Mouse (Mus musculus): ENCODE measurements around the gene Megf11. TPM values are rescaled to one million over a fixed set of nuclear protein-coding genes. Genes with fewer than 3 reads are reported as not detected.

The Megf11 gene
- polyA plus RNA-seq, 1 experiment from 2014 or later = 0.65 TPM

DNA sequence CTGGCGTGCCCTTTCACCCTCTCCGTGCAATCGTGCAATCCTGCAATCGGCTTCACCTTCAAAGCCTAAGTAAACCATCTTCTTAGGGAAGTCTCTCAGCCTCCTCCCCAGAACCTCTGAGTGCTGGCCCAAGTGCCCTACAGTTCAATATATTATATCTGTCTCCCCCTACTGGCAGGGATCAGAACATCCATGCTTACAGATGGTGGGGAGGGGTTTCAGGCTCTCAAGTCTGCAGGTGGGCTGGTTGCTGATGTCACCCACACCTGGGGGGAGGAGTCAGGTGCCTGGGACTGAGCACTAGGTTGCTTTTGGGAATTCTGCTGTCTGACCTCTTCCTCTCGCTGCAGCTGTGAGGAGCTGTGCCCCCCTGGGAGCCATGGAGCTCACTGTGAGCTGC, 254.2 kb downstream of the Megf11 start:
- no peaks in the 10 kb centered on the region for H3K36me3 ChIP-seq (replicated peaks; ENCODE audit: control insufficient read depth, insufficient read depth, low read depth, low read length)
- no peak overlapping the region for H3K27ac ChIP-seq (replicated peaks; ENCODE audit: low read depth, low read length)
- 14% methylated on average over 5 of the region's 5 CpGs for WGBS
- no peaks in the 10 kb centered on the region for H3K9me3 ChIP-seq (replicated peaks; ENCODE audit: control insufficient read depth, low read length)
- no peak for ATAC-seq (replicated peaks; ENCODE audit: insufficient number of reproducible peaks, low FRiP score, low TSS enrichment, low read depth)
- no peak overlapping the region for H3K4me3 ChIP-seq (ENCODE audit: low read depth, low read length)
- H3K4me2 ChIP-seq (ENCODE audit: low read depth, low read length) = no peak overlapping the region
- peaks cover 6% of the 10 kb centered on the region for H3K4me1 ChIP-seq (ENCODE audit: control insufficient read depth, insufficient read depth, low read length)
- no peaks in the 10 kb centered on the region; the same call in 1 of the 2 replicates for H3K27me3 ChIP-seq (ENCODE audit: control insufficient read depth, insufficient read depth, low read length)
- H3K9ac ChIP-seq (replicated peaks; ENCODE audit: low read length) = no peak overlapping the region
- DNase-seq (ENCODE audit: low spot score) = peak; percentile 75

DNA sequence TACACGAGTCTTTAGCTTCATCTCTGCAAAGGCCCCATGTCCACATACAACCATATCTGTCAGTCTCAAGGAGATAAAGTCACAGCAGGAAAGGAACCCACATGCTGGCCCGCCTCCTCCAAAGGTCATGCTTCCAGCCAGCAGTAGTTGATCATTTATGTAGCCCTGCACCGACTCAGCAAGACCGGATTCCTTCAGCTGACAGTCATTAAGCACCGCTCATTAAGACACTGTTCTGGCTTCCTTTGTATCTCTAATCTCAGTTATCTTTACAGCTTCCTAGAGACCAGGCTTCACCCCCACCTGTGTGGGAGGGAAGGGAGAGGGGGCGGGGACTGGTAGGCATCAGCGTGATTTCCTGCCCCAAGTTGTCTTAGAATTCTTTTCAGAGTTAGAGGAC, 258.7 kb downstream of the Megf11 start:
- no peaks in the 10 kb centered on the region for H3K4me1 ChIP-seq (ENCODE audit: control insufficient read depth, insufficient read depth, low read length)
- no peaks in the 10 kb centered on the region for H3K27me3 ChIP-seq (ENCODE audit: control insufficient read depth, insufficient read depth, low read length)
- no peak overlapping the region for H3K4me2 ChIP-seq (ENCODE audit: low read depth, low read length)
- H3K9me3 ChIP-seq (replicated peaks; ENCODE audit: control insufficient read depth, low read length) = no peaks in the 10 kb centered on the region
- WGBS = 38% methylated on average over 7 of the region's 7 CpGs
- no peak for ATAC-seq (replicated peaks; ENCODE audit: insufficient number of reproducible peaks, low FRiP score, low TSS enrichment, low read depth)
- no peak overlapping the region for H3K4me3 ChIP-seq (ENCODE audit: low read depth, low read length)
- no peak overlapping the region for H3K9ac ChIP-seq (replicated peaks; ENCODE audit: low read length)
- DNase-seq (ENCODE audit: low spot score) = no peak
- H3K36me3 ChIP-seq (replicated peaks; ENCODE audit: control insufficient read depth, insufficient read depth, low read depth, low read length) = no peaks in the 10 kb centered on the region
- H3K27ac ChIP-seq (replicated peaks; ENCODE audit: low read depth, low read length) = no peak overlapping the region

DNA sequence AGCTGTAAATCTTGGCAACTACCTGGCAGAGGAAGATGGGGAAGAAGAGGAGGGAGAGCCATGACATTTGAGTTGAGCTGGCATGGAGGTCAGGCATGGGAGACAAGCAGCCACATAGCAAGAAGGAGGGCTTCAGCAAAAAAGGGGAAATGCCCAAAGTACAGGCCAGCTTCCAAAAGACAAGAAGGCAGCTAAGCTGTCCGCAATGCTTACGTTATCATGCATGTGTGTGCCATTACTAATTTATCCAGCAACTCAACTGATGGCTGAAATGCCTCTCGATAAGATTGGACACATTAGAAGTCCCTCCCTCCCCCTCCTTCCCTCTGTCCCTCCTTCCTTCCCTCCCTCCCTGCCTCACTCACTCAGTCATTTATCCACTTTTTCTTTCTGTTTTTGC, 260.0 kb downstream of the Megf11 start:
- ATAC-seq (replicated peaks; ENCODE audit: insufficient number of reproducible peaks, low FRiP score, low TSS enrichment, low read depth) (no peak), DNase-seq (ENCODE audit: low spot score) (no peak)
- no peaks in the 10 kb centered on the region for H3K4me1 ChIP-seq (ENCODE audit: control insufficient read depth, insufficient read depth, low read length)
- no peak overlapping the region for H3K4me2 ChIP-seq (ENCODE audit: low read depth, low read length)
- H3K9me3 ChIP-seq (replicated peaks; ENCODE audit: control insufficient read depth, low read length) = no peaks in the 10 kb centered on the region
- H3K27ac ChIP-seq (replicated peaks; ENCODE audit: low read depth, low read length) = no peak overlapping the region
- H3K27me3 ChIP-seq (ENCODE audit: control insufficient read depth, insufficient read depth, low read length) = no peaks in the 10 kb centered on the region
- H3K36me3 ChIP-seq (replicated peaks; ENCODE audit: control insufficient read depth, insufficient read depth, low read depth, low read length) = no peaks in the 10 kb centered on the region
- WGBS = 80% methylated on average over 3 of the region's 3 CpGs
- H3K9ac ChIP-seq (replicated peaks; ENCODE audit: low read length) = no peak overlapping the region
- no peak overlapping the region for H3K4me3 ChIP-seq (ENCODE audit: low read depth, low read length)

DNA sequence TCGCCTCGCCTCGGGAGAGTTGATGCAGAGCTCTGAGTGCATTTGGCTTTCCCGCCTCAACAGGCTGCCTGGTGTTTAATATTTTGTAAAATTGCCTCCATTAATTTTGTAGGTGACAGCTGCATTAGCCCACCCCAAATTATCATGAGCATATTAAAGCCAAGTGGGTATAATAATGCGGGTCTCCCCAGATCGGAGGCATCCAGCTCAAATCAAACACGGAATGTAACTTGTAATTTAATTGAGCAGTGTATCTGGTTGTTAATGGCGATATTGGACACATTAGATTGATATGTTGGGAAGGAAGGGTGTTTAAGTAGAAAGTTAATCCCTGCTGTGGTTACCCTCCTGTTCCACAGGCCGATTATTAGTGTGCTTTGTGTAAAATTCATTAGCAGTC, 264.0 kb downstream of the Megf11 start:
- H3K27me3 ChIP-seq (ENCODE audit: control insufficient read depth, insufficient read depth, low read length) = no peaks in the 10 kb centered on the region
- DNase-seq (ENCODE audit: low spot score) (no peak), ATAC-seq (replicated peaks; ENCODE audit: insufficient number of reproducible peaks, low FRiP score, low TSS enrichment, low read depth) (no peak)
- 65% methylated on average over 9 of the region's 9 CpGs for whole genome bisulfite sequencing
- no peaks in the 10 kb centered on the region for H3K4me1 ChIP-seq (ENCODE audit: control insufficient read depth, insufficient read depth, low read length)
- H3K4me3 ChIP-seq (ENCODE audit: low read depth, low read length) = no peak overlapping the region
- no peaks in the 10 kb centered on the region for H3K9me3 ChIP-seq (replicated peaks; ENCODE audit: control insufficient read depth, low read length)
- no peaks in the 10 kb centered on the region for H3K36me3 ChIP-seq (replicated peaks; ENCODE audit: control insufficient read depth, insufficient read depth, low read depth, low read length)
- H3K4me2 ChIP-seq (ENCODE audit: low read depth, low read length) = no peak overlapping the region
- H3K27ac ChIP-seq (replicated peaks; ENCODE audit: low read depth, low read length) = no peak overlapping the region
- H3K9ac ChIP-seq (replicated peaks; ENCODE audit: low read length) = no peak overlapping the region

DNA sequence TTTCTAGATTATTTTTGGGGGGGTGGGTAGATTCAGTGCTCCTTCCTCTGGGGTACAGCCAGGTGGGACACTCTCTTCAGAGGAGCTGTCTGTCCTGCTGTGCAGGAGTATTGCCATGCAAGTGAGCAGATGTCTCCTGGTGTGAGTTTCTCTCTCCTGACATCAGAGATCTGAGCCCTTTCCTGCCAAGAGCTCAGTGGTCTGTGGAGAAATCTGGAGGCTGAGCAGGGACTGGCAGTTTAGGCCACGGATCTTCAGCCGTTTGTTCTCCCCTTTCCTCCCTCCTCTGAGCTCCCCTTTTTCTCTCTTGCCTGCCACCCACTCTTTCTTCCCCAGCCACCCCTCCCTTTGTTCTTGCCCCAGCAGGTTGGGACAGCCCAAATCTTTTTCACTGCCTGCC, 264.5 kb downstream of the Megf11 start:
- Histone ChIP-seq H3K4me2 (ENCODE audit: low read depth, low read length) (no peak overlapping the region), H3K4me1 (ENCODE audit: control insufficient read depth, insufficient read depth, low read length) (no peaks in the 10 kb centered on the region), H3K36me3 (replicated peaks; ENCODE audit: control insufficient read depth, insufficient read depth, low read depth, low read length) (no peaks in the 10 kb centered on the region), H3K27ac (replicated peaks; ENCODE audit: low read depth, low read length) (no peak overlapping the region), H3K9me3 (replicated peaks; ENCODE audit: control insufficient read depth, low read length) (no peaks in the 10 kb centered on the region), H3K4me3 (ENCODE audit: low read depth, low read length) (no peak overlapping the region), H3K9ac (replicated peaks; ENCODE audit: low read length) (no peak overlapping the region), H3K27me3 (ENCODE audit: control insufficient read depth, insufficient read depth, low read length) (no peaks in the 10 kb centered on the region)
- no peak for DNase-seq (ENCODE audit: low spot score)
- no peak for ATAC-seq (replicated peaks; ENCODE audit: insufficient number of reproducible peaks, low FRiP score, low TSS enrichment, low read depth)
- 22% methylated on average over 2 of the region's 2 CpGs for WGBS

DNA sequence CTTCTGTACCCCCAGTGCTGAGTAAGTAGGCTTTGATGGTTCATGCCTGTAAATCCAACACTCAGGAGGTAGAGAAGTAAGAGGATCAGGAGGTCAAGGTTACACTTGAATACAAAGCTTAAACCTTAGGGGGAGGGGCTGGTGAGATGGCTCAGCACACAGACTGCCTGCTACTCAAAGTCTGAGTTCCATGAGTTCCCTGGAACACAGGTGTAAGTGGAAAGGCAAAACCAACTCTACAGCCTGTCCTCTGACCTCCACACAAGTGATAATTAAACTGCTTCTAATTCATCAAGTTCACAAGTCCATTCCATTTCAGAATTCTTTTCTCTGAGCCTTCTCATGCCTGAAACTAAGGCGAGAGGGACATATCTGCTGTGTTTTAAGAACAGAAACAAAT, 265.8 kb downstream of the Megf11 start:
- H3K9ac ChIP-seq (replicated peaks; ENCODE audit: low read length) = no peak overlapping the region
- DNase-seq (ENCODE audit: low spot score) (no peak), ATAC-seq (replicated peaks; ENCODE audit: insufficient number of reproducible peaks, low FRiP score, low TSS enrichment, low read depth) (no peak)
- no peaks in the 10 kb centered on the region for H3K27me3 ChIP-seq (ENCODE audit: control insufficient read depth, insufficient read depth, low read length)
- H3K36me3 ChIP-seq (replicated peaks; ENCODE audit: control insufficient read depth, insufficient read depth, low read depth, low read length) = no peaks in the 10 kb centered on the region
- no peaks in the 10 kb centered on the region for H3K4me1 ChIP-seq (ENCODE audit: control insufficient read depth, insufficient read depth, low read length)
- H3K4me3 ChIP-seq (ENCODE audit: low read depth, low read length) = no peak overlapping the region
- H3K27ac ChIP-seq (replicated peaks; ENCODE audit: low read depth, low read length) = no peak overlapping the region
- no peak overlapping the region for H3K4me2 ChIP-seq (ENCODE audit: low read depth, low read length)
- no peaks in the 10 kb centered on the region for H3K9me3 ChIP-seq (replicated peaks; ENCODE audit: control insufficient read depth, low read length)
- WGBS = 78% methylated on average over 1 of the region's 1 CpGs

DNA sequence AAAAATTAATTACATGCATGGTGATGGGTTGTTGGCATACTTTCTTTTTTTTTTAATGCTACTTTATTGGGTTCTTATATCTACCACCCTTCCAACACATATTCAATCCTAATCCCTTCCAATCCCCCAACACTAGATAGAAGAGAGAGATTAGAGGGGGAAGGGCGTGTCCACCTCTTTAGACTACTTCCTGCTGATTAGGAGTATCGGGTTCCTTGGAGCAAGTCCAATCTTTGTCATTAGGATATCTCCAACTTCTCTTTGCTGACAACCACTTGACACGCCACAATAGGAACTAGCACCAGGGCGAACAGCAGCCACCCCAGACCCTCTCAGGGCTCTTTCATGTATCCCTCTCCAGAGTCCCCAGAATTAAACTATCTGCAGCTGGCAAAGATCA, 266.3 kb downstream of the Megf11 start:
- 67% methylated on average over 4 of the region's 4 CpGs for WGBS
- H3K9me3 ChIP-seq (replicated peaks; ENCODE audit: control insufficient read depth, low read length) = no peaks in the 10 kb centered on the region

DNA sequence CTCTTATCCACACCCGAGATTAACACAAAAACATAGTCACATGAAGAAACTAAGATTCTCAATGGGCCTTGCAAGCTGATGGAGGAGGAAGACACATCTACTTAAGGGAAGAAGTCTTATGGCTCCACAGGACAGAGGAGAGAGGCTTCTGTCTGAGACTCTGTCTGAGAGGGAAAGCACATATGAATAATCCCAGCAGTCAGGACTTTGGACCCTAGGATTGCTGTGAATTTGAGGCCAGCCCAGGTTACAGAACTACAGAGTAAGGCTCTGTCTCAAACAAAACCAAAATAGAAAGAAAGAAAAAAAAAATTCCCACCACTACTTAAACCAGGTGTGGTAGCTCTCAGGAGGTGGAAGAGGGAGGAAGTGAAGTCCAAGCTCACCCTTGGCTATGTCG, 266.7 kb downstream of the Megf11 start:
- ATAC-seq (replicated peaks; ENCODE audit: insufficient number of reproducible peaks, low FRiP score, low TSS enrichment, low read depth) = no peak
- 54% methylated on average over 2 of the region's 2 CpGs for WGBS
- Histone ChIP-seq H3K27me3 (ENCODE audit: control insufficient read depth, insufficient read depth, low read length) (no peaks in the 10 kb centered on the region), H3K4me3 (ENCODE audit: low read depth, low read length) (no peak overlapping the region), H3K9ac (replicated peaks; ENCODE audit: low read length) (no peak overlapping the region), H3K36me3 (replicated peaks; ENCODE audit: control insufficient read depth, insufficient read depth, low read depth, low read length) (no peaks in the 10 kb centered on the region), H3K9me3 (replicated peaks; ENCODE audit: control insufficient read depth, low read length) (no peaks in the 10 kb centered on the region), H3K27ac (replicated peaks; ENCODE audit: low read depth, low read length) (no peak overlapping the region), H3K4me2 (ENCODE audit: low read depth, low read length) (no peak overlapping the region), H3K4me1 (ENCODE audit: control insufficient read depth, insufficient read depth, low read length) (no peaks in the 10 kb centered on the region)
- no peak for DNase-seq (ENCODE audit: low spot score)

More for the DNA sequence above, 266.3 kb downstream of the Megf11 start:
- H3K4me1 ChIP-seq (ENCODE audit: control insufficient read depth, insufficient read depth, low read length) = no peaks in the 10 kb centered on the region
- no peaks in the 10 kb centered on the region for H3K36me3 ChIP-seq (replicated peaks; ENCODE audit: control insufficient read depth, insufficient read depth, low read depth, low read length)
- no peak overlapping the region for H3K27ac ChIP-seq (replicated peaks; ENCODE audit: low read depth, low read length)
- no peak overlapping the region for H3K4me2 ChIP-seq (ENCODE audit: low read depth, low read length)
- ATAC-seq (replicated peaks; ENCODE audit: insufficient number of reproducible peaks, low FRiP score, low TSS enrichment, low read depth) (no peak), DNase-seq (ENCODE audit: low spot score) (no peak)
- H3K9ac ChIP-seq (replicated peaks; ENCODE audit: low read length) = no peak overlapping the region
- no peaks in the 10 kb centered on the region for H3K27me3 ChIP-seq (ENCODE audit: control insufficient read depth, insufficient read depth, low read length)
- H3K4me3 ChIP-seq (ENCODE audit: low read depth, low read length) = no peak overlapping the region
